Mouse (Mus musculus): ENCODE results near the gene Umps. TPM values are rescaled to one million over a fixed set of nuclear protein-coding genes. Genes with fewer than 3 reads are reported as not detected.

Gene Umps
- total and polyA plus RNA-seq, 3 experiments, result 115 to 173 (median 161) TPM

DNA sequence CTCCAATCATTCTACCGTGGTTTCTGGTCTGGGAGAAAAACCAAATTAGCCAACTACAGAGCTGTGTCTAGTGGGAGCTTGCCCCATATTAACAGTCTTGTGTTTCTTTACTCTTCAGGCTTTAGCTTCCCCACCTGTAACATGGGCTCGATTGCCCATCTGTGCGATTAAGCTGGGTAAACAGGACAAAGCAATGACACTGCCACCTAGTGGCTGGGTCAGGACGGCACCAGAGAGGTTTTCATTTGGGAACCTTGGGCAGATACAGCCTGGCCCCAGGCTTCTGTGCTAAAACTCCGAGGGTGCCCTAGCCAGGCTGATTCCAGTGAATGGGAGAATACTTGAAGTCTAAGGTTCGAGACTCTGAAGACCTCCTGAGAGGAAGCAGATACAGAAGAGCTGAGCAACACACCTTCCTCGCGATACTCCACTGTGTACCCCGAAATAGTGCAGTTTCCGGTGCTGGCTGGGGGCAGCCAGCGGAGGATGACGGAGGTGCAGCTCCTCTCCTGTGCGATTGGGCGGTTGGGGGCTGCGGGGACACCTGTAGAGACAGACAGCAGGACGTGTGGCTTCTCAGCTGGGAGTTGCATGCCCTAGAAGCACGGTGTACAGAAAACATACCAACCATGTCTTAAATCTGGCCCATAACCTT is 21.6 kb upstream of the Umps start:
- dilution Hi-C loops (cut with MboI; ENCODE audit: extremely low pct_ligation_motif_present, extremely low pct_unique_long_range_greater_than_20kb, low sequenced_read_pairs) (no loop called here), in situ Hi-C loops (cut with MboI; ENCODE audit: low pct_ligation_motif_present, low pct_unique_long_range_greater_than_20kb, low sequenced_read_pairs) (loop anchor here (5.0 kb wide), 1 partner anchor 129 kb away; no protein-coding TSS in a partner anchor)
- H3K27me3 ChIP-seq (replicated peaks), result peaks cover 4% of the 10 kb centered on the region
- no peaks in the 10 kb centered on the region for H3K36me3 ChIP-seq (replicated peaks in 1 of 2; ENCODE audit: control insufficient read depth in 1 of 2, insufficient read depth in 1 of 2, low read length in 1 of 2)
- H3K79me2 ChIP-seq (replicated peaks; ENCODE audit: control insufficient read depth, extremely low read depth, insufficient read depth, poor library complexity, severe bottlenecking), result no peaks in the 10 kb centered on the region
- peak; percentile 84 for DNase-seq (ENCODE audit: extremely low read depth)
- peaks cover 25 to 50% of the 10 kb centered on the region in 2 experiments for H3K4me1 ChIP-seq (ENCODE audit: control insufficient read depth in 1 of 2, insufficient read depth in 2 of 2)
- H3K4me2 ChIP-seq (ENCODE audit: insufficient read depth, low read depth, poor library complexity, severe bottlenecking), result peak overlapping the region; percentile 33
- TF ChIP-seq CHD2 (IDR thresholded peaks at IDR 0.05; ENCODE audit: low read length) (peak; percentile 87), MEF2A (IDR thresholded peaks at IDR 0.05; ENCODE audit: borderline replicate concordance, low read depth, low read length) (peak; percentile 50; the same call in 1 of the 2 replicates), UBTF (IDR thresholded peaks at IDR 0.05; ENCODE audit: low read depth, low read length) (no peak), HCFC1 (IDR thresholded peaks at IDR 0.05; ENCODE audit: low read depth, low read length) (peak; percentile 47), ZKSCAN1 (IDR thresholded peaks at IDR 0.05; ENCODE audit: borderline replicate concordance, low read depth, low read length) (no peak), JUN (IDR thresholded peaks at IDR 0.05; ENCODE audit: insufficient read depth, low read depth, low read length) (no peak), TCF12 (IDR thresholded peaks at IDR 0.05; ENCODE audit: low read depth, low read length) (0 out of 2 replicates have a peak, but pooled peaks have one; percentile 35), CHD1 (IDR thresholded peaks at IDR 0.05; ENCODE audit: low read depth, low read length) (no peak), SIN3A (IDR thresholded peaks at IDR 0.05; ENCODE audit: low read length) (no peak), CTCF (conservative IDR thresholded peaks at IDR 0.05 in 1 of 2, IDR thresholded peaks at IDR 0.05 in 1 of 2; ENCODE audit: low read depth in 2 of 2, low read length in 2 of 2) (peak; percentile 89 to 94), TBP (conservative IDR thresholded peaks at IDR 0.05; ENCODE audit: low read depth, low read length) (no peak), RAD21 (IDR thresholded peaks at IDR 0.05; ENCODE audit: low read depth, low read length) (peak; percentile 63), MAZ (IDR thresholded peaks at IDR 0.05; ENCODE audit: low read depth, low read length) (no peak), SMC3 (IDR thresholded peaks at IDR 0.05; ENCODE audit: low read depth, low read length) (peak; percentile 79), MAX (IDR thresholded peaks at IDR 0.05; ENCODE audit: low read length) (peak; percentile 35; the same call in 1 of the 2 replicates), POLR2A (IDR thresholded peaks at IDR 0.05; ENCODE audit: low read depth, low read length) (peak; percentile 24; the same call in 1 of the 2 replicates), ELF1 (IDR thresholded peaks at IDR 0.05; ENCODE audit: low read depth, low read length) (no peak), IRF4 (IDR thresholded peaks at IDR 0.05; ENCODE audit: low read depth, low read length) (0 out of 2 replicates have a peak, but pooled peaks have one; percentile 8)
- H3K27ac ChIP-seq (ENCODE audit: insufficient read depth, low read depth), result no peak overlapping the region
- peak overlapping the region; percentile 5 to 34 (median 21) for H3K4me3 ChIP-seq (replicated peaks in 1 of 3; ENCODE audit: low read depth in 2 of 3, low read length in 2 of 3, poor library complexity in 1 of 3)
- H3K9ac ChIP-seq (ENCODE audit: insufficient read depth, low read depth), result 0 out of 2 replicates have a peak overlapping the region, but pooled peaks have one; percentile 0
- H3K9me3 ChIP-seq (replicated peaks; ENCODE audit: low read length), result no peaks in the 10 kb centered on the region

DNA sequence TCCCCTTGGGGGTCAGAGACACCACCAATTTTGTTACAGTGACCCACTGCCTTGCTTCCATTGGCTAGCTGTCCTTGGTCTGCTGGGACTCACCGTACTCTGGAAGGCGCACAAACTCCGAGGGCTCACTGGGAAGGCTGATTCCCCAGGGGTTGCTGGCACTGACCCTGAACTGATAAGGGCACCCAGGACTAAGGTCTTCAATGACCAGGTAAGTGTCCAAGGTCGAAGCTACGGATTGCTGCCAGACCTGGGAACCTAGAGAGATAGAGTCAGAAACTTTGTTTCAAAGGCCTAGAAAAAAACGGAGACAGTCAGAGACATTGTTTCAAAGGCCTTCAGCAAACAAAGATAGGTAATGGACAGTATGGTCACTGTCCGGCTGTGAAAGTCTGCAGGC is 20.2 kb upstream of the Umps start:
- H3K27me3 ChIP-seq (replicated peaks), result peaks cover 4% of the 10 kb centered on the region
- no peaks in the 10 kb centered on the region for H3K36me3 ChIP-seq (replicated peaks in 1 of 2; ENCODE audit: control insufficient read depth in 1 of 2, insufficient read depth in 1 of 2, low read length in 1 of 2)
- peaks cover 23 to 46% of the 10 kb centered on the region in 2 experiments for H3K4me1 ChIP-seq (ENCODE audit: control insufficient read depth in 1 of 2, insufficient read depth in 2 of 2)
- no peak overlapping the region for H3K4me3 ChIP-seq (replicated peaks in 1 of 3; ENCODE audit: low read depth in 2 of 3, low read length in 2 of 3, poor library complexity in 1 of 3)
- in situ Hi-C loops (cut with MboI; ENCODE audit: low pct_ligation_motif_present, low pct_unique_long_range_greater_than_20kb, low sequenced_read_pairs) (loop anchor here (5.0 kb wide), 1 partner anchor 130 kb away; no protein-coding TSS in a partner anchor), dilution Hi-C loops (cut with MboI; ENCODE audit: extremely low pct_ligation_motif_present, extremely low pct_unique_long_range_greater_than_20kb, low sequenced_read_pairs) (no loop called here)
- H3K9me3 ChIP-seq (replicated peaks; ENCODE audit: low read length), result no peaks in the 10 kb centered on the region
- H3K4me2 ChIP-seq (ENCODE audit: insufficient read depth, low read depth, poor library complexity, severe bottlenecking), result no peak overlapping the region
- H3K79me2 ChIP-seq (replicated peaks; ENCODE audit: control insufficient read depth, extremely low read depth, insufficient read depth, poor library complexity, severe bottlenecking), result no peaks in the 10 kb centered on the region
- no peak overlapping the region for H3K27ac ChIP-seq (ENCODE audit: insufficient read depth, low read depth)
- no peak for TF ChIP-seq USF1 (IDR thresholded peaks at IDR 0.05; ENCODE audit: low read depth, low read length)
- no peak for TF ChIP-seq MEF2A (IDR thresholded peaks at IDR 0.05; ENCODE audit: borderline replicate concordance, low read depth, low read length)
- no peak for TF ChIP-seq NRF1 (IDR thresholded peaks at IDR 0.05; ENCODE audit: low read depth, low read length)
- no peak for TF ChIP-seq UBTF (IDR thresholded peaks at IDR 0.05; ENCODE audit: low read depth, low read length)
- TF ChIP-seq TCF12 (IDR thresholded peaks at IDR 0.05; ENCODE audit: low read depth, low read length), result no peak
- TF ChIP-seq POLR2AphosphoS2 (IDR thresholded peaks at IDR 0.05; ENCODE audit: low read depth, low read length), result no peak
- no peak for TF ChIP-seq KAT2A (IDR thresholded peaks at IDR 0.05; ENCODE audit: insufficient replicate concordance, low read length)
- no peak for TF ChIP-seq SMC3 (IDR thresholded peaks at IDR 0.05; ENCODE audit: low read depth, low read length)
- no peak for TF ChIP-seq USF2 (conservative IDR thresholded peaks at IDR 0.05; ENCODE audit: low read depth, low read length)
- TF ChIP-seq HCFC1 (IDR thresholded peaks at IDR 0.05; ENCODE audit: low read depth, low read length), result no peak
- no peak for TF ChIP-seq CTCF (conservative IDR thresholded peaks at IDR 0.05 in 1 of 2, IDR thresholded peaks at IDR 0.05 in 1 of 2; ENCODE audit: low read depth in 2 of 2, low read length in 2 of 2)
- no peak for DNase-seq (ENCODE audit: extremely low read depth)
- no peak overlapping the region for H3K9ac ChIP-seq (ENCODE audit: insufficient read depth, low read depth)
